Mouse (Mus musculus) 416B (cell line): ENCODE results near the gene Lcmt1.

Experiments
- DNase-seq: peaks from one replicate; pipeline ENCODE4 v3.0.0; 2011; ENCODE audit warnings: low read depth

Lcmt1 gene

GRCm38 (mm10) chr7:123360185-123360584 is 9.4 kb upstream of the Lcmt1 start:
- no peak for DNase-seq

DNA sequence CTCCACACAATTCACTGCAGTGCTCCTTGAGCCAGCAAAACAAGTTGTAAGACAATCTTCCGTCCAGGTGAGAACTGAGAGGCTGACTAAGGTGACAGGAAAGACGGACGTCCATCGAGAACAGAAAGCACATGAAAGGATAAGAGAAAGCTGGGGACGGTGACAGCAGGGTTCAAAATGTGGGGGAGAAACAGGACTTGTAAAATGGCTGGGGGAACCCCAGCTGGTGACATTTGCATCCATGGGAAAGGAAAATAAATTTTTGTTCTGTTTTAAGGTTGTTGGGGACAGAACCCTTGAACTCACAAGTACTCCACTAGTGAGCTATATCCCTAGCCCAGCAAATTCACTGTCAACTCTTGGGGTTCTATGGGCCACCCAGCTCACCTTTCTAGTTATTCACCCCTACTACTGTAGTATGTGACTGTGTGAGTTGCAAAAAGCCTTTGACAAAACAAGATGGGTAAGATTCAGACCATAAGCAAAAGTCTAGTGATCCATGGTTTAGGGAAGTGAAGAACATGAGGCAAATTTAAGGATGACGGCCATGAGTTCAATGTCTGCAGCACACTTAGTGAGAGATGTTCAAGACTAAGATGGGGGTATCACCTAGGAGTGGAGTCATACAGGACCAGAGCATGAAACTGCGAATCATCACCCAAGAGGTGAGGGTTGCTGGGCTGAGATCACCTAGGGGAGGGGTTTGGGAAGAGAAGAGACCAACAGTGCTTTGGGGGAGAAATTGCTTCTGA is 8.2 kb upstream of the Lcmt1 start:
- DNase-seq = no peak

DNA sequence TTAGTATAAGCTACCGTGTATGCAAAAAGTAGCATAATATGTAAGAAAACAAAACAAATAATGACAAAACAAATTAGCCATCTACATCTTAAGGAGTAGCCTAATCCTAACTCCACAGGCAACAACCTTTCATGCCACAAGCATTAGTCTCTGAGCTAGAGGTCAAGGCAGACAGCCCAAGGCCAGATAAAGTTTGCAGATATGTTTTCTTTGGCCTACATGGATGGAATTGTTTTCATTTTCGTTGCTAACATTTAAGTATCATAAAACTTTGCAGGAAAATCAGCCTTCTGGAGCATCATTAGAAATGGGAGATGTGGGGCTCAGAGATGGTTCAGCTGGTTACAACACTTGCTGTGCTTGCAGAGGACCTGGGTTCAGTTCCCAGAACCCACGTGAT is 6.8 kb upstream of the Lcmt1 start:
- no peak for DNase-seq

- no peak for DNase-seq
These were observed 5.6 kb upstream of the Lcmt1 start for GRCm38 (mm10) chr7:123363971-123364370.

DNA sequence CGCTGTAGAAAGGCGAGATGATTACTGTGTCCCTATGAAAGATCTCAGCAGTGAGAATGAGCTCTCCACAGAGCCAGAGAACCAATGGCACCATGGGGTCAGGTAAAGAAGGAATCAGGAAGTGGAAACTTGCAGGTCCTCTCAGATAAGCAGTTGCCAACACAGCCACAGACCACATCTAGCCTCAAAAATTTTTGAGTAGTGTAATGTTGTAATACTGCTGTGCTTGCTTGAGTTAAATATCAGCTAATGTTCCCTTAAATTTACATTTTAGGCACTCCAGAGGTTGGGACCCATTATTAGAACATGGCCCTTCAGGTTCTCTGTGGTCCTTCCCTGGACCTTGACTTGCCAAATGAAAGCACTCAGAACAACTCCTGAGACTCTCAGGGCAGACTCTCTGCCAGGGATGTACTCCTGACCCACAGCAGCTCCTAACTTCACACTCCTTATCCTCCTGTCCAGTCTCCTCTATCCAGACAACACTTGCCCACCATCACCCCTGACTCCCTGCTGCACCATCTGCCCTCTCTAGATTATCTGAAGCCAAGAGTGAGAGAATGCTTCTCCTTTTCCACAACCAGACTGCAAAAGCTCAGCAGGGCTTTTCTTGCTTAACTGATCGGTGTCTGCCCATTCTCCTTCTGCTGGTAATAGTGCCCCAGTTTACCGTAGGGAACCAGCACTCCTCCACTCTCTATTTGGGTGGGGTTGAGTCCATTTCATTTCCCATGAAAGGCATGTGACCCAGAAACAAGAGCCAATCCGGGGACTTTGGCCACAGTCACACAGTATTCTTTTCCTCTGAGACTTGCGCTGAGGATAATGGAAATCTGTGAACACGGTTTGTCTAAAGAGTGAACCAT is 3.5 kb upstream of the Lcmt1 start:
- peak; percentile 97 for DNase-seq

DNA sequence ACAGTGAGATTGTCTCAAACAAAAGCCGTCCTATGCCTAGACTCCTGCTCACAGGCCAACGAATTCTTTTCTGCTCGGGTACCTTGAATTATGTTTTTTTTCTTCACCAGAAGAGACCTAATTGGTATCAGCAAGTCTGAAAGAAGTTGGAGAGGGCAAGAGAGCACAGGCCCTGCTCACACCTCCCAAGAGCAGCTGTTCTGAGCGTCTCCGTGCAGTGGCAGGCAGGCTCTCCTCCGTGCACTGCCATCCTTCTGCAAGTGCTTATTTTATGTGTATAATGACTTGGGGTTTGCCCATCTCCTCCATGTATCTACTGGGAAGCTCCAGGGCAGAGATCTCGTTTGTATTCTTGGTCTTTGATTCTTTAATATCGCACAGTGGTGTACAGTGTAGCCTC is 2.8 kb upstream of the Lcmt1 start:
- no peak for DNase-seq

DNA sequence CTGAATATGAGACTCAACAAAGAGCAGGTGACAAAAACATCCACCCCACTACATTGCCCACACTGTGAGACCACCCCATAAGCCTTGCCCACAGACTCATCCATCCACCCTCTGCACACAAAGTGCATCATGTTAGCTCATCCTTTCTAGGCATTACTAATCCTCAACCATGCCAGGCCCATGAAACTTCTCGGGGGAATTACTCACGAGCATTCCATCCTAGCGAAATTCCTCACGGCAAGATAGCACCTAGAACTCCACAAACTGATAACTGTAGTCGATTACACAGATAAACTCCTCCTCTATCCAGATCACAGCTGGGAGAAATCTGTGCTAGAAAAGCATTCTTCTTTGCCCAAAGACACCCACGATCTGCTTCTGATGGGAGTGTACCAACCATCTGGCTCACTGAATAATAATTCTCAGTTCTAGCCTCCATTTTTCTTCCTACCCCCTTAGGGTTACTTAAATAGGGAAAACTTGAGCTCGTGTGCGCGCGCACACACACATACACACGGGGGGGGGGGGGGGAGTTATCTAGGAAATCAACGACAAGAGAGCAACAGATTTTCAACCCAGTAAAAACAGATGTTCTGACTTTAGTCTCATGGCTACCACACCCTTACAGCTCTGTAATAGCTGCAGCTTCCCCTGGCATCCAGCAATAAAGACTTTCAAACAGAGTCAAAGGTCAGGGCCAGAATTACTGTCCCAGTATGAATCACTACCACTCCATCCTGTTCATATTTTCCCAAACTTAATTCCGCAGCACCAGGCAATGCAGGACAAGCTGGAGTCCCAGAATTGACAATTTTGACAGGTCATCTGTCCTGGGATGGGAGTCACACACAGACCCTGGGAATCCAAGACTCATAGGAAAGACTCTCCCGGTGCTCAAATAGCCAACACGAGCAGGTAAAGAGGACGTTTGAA is 2.1 kb upstream of the Lcmt1 start:
- no peak for DNase-seq

- no peak for DNase-seq
These were observed 1.4 kb upstream of the Lcmt1 start for GRCm38 (mm10) chr7:123368187-123368586.

GRCm38 (mm10) chr7:123368778-123369746 is 522 bp upstream of the Lcmt1 start:
- DNase-seq = peak; percentile 54

DNA sequence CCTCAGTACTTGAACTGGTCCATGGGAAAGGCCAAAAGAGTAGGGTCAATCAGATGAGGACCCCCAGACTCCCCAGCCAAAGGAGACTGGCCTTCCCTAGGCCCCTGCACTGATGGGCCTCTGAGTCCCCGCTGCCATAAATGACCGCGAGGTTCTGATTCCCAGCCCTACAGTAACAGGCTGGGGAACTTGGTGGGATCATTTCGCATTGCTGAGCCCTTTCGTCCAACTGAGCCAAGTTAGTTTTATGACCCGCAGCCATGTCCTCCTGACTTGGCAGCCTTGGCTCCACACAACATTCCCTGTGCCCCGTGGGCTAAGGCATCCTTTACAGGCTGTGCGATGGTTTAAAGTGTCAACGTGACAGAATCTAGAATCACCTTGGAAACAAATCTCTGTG is 1.1 kb downstream of the Lcmt1 start:
- DNase-seq = no peak

DNA sequence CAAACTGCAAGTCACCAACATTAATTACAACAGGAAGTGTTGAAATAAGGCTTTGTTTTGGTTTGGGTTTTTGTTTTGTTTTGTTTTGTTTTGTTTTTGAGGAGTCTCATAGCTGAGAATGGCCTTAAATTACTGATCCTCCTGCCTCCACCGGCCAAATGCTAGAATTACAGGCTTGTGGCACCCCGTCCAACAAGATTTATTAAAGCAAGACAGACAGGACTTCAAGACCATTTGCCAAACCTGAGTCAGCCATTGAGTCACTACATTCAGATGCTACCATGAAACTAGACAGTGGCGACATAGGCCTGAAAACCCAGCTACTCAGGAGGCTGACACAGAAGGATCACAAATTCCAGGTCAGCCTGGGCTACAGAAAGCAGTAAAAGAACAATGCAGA is 1.9 kb downstream of the Lcmt1 start:
- DNase-seq = peak; percentile 45

GRCm38 (mm10) chr7:123377443-123378400 is 8.1 kb downstream of the Lcmt1 start:
- DNase-seq = peak; percentile 99

GRCm38 (mm10) chr7:123385693-123386407 is 16.3 kb downstream of the Lcmt1 start:
- DNase-seq = no peak

GRCm38 (mm10) chr7:123389686-123390280 is 20.2 kb downstream of the Lcmt1 start:
- no peak for DNase-seq

DNA sequence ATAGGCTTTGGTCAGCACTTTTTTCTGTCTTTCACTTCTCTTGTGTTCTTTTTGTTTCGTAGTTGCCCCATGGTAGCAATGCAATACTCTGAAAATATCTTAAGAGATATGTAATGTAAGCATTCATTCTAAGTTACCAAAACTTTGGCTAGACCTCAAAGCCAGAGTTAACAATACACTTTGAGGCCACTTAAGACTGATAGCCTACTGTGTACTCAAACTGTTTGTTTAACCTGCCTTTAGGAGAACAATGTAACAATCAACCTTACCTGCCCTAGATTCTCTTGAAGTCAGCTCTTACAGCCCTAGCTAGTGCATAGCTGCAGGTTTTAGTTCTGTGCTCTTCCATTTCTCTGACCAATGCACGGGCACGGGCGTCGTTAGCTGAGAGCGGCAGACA is 24.7 kb downstream of the Lcmt1 start:
- DNase-seq = no peak

GRCm38 (mm10) chr7:123396900-123397299 is 27.3 kb downstream of the Lcmt1 start:
- DNase-seq = no peak

- DNase-seq = no peak
These were observed 27.8 kb downstream of the Lcmt1 start for GRCm38 (mm10) chr7:123397369-123397768.

- DNase-seq = no peak
These were observed 28.3 kb downstream of the Lcmt1 start for GRCm38 (mm10) chr7:123397931-123398330.

- DNase-seq = peak; percentile 72
These were observed 29.2 kb downstream of the Lcmt1 start for GRCm38 (mm10) chr7:123398828-123399227.
